Comparison of ENCODE assay signal across 12 mouse cellular contexts in the genomic region with DNA sequence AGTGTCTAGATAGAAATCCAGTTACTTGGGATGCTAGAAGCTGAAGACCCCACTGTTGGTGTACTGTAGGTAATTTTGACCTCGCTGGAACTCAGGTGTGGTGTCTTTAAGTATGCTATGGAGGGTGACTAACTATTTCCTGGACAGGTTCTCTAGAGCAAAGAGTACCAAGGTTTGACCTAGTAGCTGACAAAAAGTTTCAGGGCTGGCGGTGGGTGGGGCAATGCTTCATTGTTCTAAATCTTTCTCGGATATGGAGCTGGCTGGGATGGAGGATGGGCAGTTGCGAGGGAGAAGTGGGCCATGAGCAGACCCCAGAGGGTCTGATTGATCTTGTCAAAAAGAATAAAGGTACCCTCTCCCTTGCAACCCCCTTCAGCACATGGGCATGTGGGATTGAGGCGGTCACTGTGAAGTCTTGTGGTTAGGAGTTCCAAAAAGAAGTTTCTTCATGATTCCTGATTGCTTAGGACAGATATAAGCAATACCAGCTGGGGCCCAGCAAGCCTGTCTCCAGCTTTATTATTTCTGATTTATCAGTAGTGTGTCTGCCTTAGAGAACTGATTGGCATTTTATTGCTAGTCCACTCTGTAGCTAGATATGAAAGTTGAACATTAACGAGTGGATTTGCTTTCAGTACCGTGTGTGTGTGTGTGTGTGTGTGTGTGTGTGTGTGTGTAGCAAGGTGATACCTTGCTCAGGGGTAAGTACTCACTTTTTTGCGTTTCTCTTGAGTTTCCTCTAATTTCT.
"Had no signal": no experiment of that assay in that cellular context is flagged by ENCODE, and none has a peak within 500 bp of the region (broad histone marks: within the 10 kb centered on the region; RNA-seq: fewer than 3 reads in every experiment).

No protein-coding gene starts in this region.

- H3K4me2 ChIP-seq: limb, embryonic 15.5 days; liver, embryonic 13.5 days; lung, embryonic 15.5 days; midbrain, embryonic 12.5 days; neural tube, embryonic 13.5 days had no signal

- H3K36me3 ChIP-seq: limb, embryonic 15.5 days; liver, embryonic 13.5 days; lung, embryonic 15.5 days; midbrain, embryonic 12.5 days; neural tube, embryonic 13.5 days had no signal

- H3K9ac ChIP-seq: limb, embryonic 15.5 days; liver, embryonic 13.5 days; liver, postnatal 0 days; lung, embryonic 15.5 days; midbrain, embryonic 12.5 days; neural tube, embryonic 13.5 days had no signal

- ATAC-seq: liver, postnatal 0 days; midbrain, embryonic 16.5 days had no signal

- H3K4me3 ChIP-seq: limb, embryonic 15.5 days; liver, embryonic 13.5 days; lung, embryonic 15.5 days; midbrain, embryonic 12.5 days; neural tube, embryonic 13.5 days had no signal

- H3K27me3 ChIP-seq: limb, embryonic 15.5 days; liver, embryonic 13.5 days; lung, embryonic 15.5 days; midbrain, embryonic 12.5 days; neural tube, embryonic 13.5 days had no signal

- H3K9me3 ChIP-seq: limb, embryonic 15.5 days; liver, embryonic 13.5 days; lung, embryonic 15.5 days; midbrain, embryonic 12.5 days; neural tube, embryonic 13.5 days had no signal

- H3K4me1 ChIP-seq: liver, embryonic 13.5 days; lung, embryonic 15.5 days; midbrain, embryonic 12.5 days had no signal

- DNase-seq: kidney, adult 11 months; kidney, adult 9 months; kidney, postnatal 14 days; liver, embryonic 13.5 days; liver, postnatal 0 days; thymus, adult 18-20 months; thymus, postnatal 14 days had no signal

- H3K27ac ChIP-seq: limb, embryonic 15.5 days; liver, embryonic 13.5 days; lung, embryonic 15.5 days; midbrain, embryonic 12.5 days; neural tube, embryonic 13.5 days had no signal
